ENCODE assay signal across 12 mouse cellular contexts in the genomic region with DNA sequence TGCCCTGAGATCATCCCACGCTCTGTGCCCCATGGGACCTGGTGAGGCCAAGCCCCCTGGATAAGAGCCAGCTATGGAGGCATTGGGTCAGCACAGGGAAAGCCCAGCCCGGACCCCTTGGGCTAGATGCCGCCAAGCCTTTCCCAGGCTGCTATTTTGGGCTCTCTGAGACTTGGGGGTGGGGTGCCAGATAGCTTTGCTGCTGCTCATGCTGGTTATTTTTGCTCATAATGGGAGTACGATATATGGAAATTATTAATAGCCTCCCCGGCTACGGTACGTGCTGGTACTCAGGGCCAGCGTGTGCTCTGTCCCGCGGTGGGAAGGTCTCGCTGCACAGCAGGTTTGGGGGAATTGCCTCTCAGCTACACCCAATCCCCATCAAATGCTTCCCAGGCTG. TPM values are rescaled to one million over a fixed set of nuclear protein-coding genes. Genes with fewer than 3 reads are reported as not detected.
A peak's percentile ranks its signal among the peaks of the same experiment; 100 is the strongest.
DNase-seq lines count a peak whose midpoint lies in the region; ATAC-seq and TF ChIP-seq lines count a peak whose summit lies in the region.
"Had no signal": no experiment of that assay in that cellular context is flagged by ENCODE, and none has a peak within 500 bp of the region (broad histone marks: within the 10 kb centered on the region; RNA-seq: fewer than 3 reads in every experiment).

No protein-coding gene starts in this region.

- peak overlapping the region; percentile 49; the same call in 1 of the 2 replicates for H3K27ac ChIP-seq in intestine, embryonic 16.5 days (ENCODE audit: low read length)
- H3K27ac ChIP-seq in intestine, postnatal 0 days (ENCODE audit: low read depth, low read length), result no peak overlapping the region
- peak overlapping the region; percentile 68 for H3K27ac ChIP-seq in stomach, embryonic 15.5 days
- no peak overlapping the region for H3K27ac ChIP-seq in stomach, postnatal 0 days (replicated peaks)
- H3K27ac ChIP-seq in limb, embryonic 10.5 days, result no peak overlapping the region; the same call in 1 of the 2 replicates
- H3K27ac ChIP-seq: liver, embryonic 12.5 days had no signal

- peaks cover 18% of the 10 kb centered on the region for H3K4me1 ChIP-seq in intestine, embryonic 16.5 days (ENCODE audit: control insufficient read depth, insufficient read depth, low read length)
- H3K4me1 ChIP-seq in intestine, postnatal 0 days (replicated peaks; ENCODE audit: control insufficient read depth, insufficient read depth, low read length), result 0 out of 2 replicates have a peak, but pooled peaks cover 2% of the 10 kb centered on the region
- H3K4me1 ChIP-seq in stomach, embryonic 15.5 days, result peaks cover 23% of the 10 kb centered on the region
- H3K4me1 ChIP-seq in stomach, postnatal 0 days (replicated peaks; ENCODE audit: control insufficient read depth, insufficient read depth), result no peaks in the 10 kb centered on the region; the same call in 1 of the 2 replicates
- peaks cover 28% of the 10 kb centered on the region for H3K4me1 ChIP-seq in limb, embryonic 10.5 days

- H3K27me3 ChIP-seq in intestine, embryonic 16.5 days (replicated peaks; ENCODE audit: control insufficient read depth, insufficient read depth, low read length), result no peaks in the 10 kb centered on the region
- H3K27me3 ChIP-seq in intestine, postnatal 0 days (replicated peaks; ENCODE audit: control insufficient read depth, insufficient read depth, low read length), result no peaks in the 10 kb centered on the region
- no peaks in the 10 kb centered on the region for H3K27me3 ChIP-seq in stomach, embryonic 15.5 days (replicated peaks)
- no peaks in the 10 kb centered on the region for H3K27me3 ChIP-seq in stomach, postnatal 0 days (ENCODE audit: control insufficient read depth, insufficient read depth, low read length)
- no peaks in the 10 kb centered on the region for H3K27me3 ChIP-seq in limb, embryonic 10.5 days (ENCODE audit: low read depth, poor library complexity, severe bottlenecking)
- H3K27me3 ChIP-seq: liver, embryonic 12.5 days had no signal

- no peaks in the 10 kb centered on the region for H3K9me3 ChIP-seq in intestine, embryonic 16.5 days (ENCODE audit: control insufficient read depth, low read length)
- H3K9me3 ChIP-seq in intestine, postnatal 0 days (ENCODE audit: control insufficient read depth), result no peaks in the 10 kb centered on the region
- no peaks in the 10 kb centered on the region for H3K9me3 ChIP-seq in stomach, embryonic 15.5 days
- H3K9me3 ChIP-seq in stomach, postnatal 0 days (ENCODE audit: control insufficient read depth, low read length), result no peaks in the 10 kb centered on the region
- H3K9me3 ChIP-seq in limb, embryonic 10.5 days (replicated peaks), result no peaks in the 10 kb centered on the region
- H3K9me3 ChIP-seq: liver, embryonic 12.5 days had no signal

- H3K36me3 ChIP-seq in intestine, embryonic 16.5 days (ENCODE audit: control insufficient read depth, insufficient read depth, low read length), result no peaks in the 10 kb centered on the region
- no peaks in the 10 kb centered on the region for H3K36me3 ChIP-seq in intestine, postnatal 0 days (ENCODE audit: control insufficient read depth, insufficient read depth)
- no peaks in the 10 kb centered on the region for H3K36me3 ChIP-seq in stomach, embryonic 15.5 days
- no peaks in the 10 kb centered on the region for H3K36me3 ChIP-seq in stomach, postnatal 0 days (ENCODE audit: control insufficient read depth, insufficient read depth, low read length)
- H3K36me3 ChIP-seq in limb, embryonic 10.5 days, result no peaks in the 10 kb centered on the region
- H3K36me3 ChIP-seq: liver, embryonic 12.5 days had no signal

- no peak overlapping the region for H3K4me3 ChIP-seq in intestine, embryonic 16.5 days (ENCODE audit: low read length)
- H3K4me3 ChIP-seq in intestine, postnatal 0 days (ENCODE audit: low read depth, low read length), result no peak overlapping the region
- no peak overlapping the region for H3K4me3 ChIP-seq in stomach, embryonic 15.5 days (replicated peaks)
- H3K4me3 ChIP-seq in stomach, postnatal 0 days (ENCODE audit: low read depth, low read length), result no peak overlapping the region
- no peak overlapping the region for H3K4me3 ChIP-seq in limb, embryonic 10.5 days
- H3K4me3 ChIP-seq: liver, embryonic 12.5 days had no signal

- no peak for TF ChIP-seq CTCF in intestine, postnatal 0 days (IDR thresholded peaks at IDR 0.05; ENCODE audit: low read depth)
- TF ChIP-seq CTCF in stomach, postnatal 0 days (IDR thresholded peaks at IDR 0.05; ENCODE audit: low read depth), result no peak

- no peak for TF ChIP-seq EP300 in stomach, postnatal 0 days (optimal IDR thresholded peaks at IDR 0.05)

- WGBS in intestine, embryonic 16.5 days, result 71% methylated on average over 11 of the region's 11 CpGs
- 67% methylated on average over 11 of the region's 11 CpGs for WGBS in intestine, postnatal 0 days
- WGBS in stomach, embryonic 15.5 days, result 51% methylated on average over 11 of the region's 11 CpGs
- whole genome bisulfite sequencing in stomach, postnatal 0 days, result 51% methylated on average over 11 of the region's 11 CpGs
- WGBS in limb, embryonic 10.5 days, result 93% methylated on average over 11 of the region's 11 CpGs

- no peak overlapping the region for H3K9ac ChIP-seq in intestine, embryonic 16.5 days (ENCODE audit: low read depth, low read length)
- no peak overlapping the region for H3K9ac ChIP-seq in intestine, postnatal 0 days (ENCODE audit: low read depth, low read length)
- H3K9ac ChIP-seq in stomach, embryonic 15.5 days, result no peak overlapping the region
- no peak overlapping the region for H3K9ac ChIP-seq in stomach, postnatal 0 days (ENCODE audit: low read length)
- H3K9ac ChIP-seq: liver, embryonic 12.5 days had no signal

- intact Hi-C loops in heart, postnatal 10 days (cut with DNase I), result no loop called here

- no peak overlapping the region for H3K4me2 ChIP-seq in intestine, embryonic 16.5 days (ENCODE audit: low read depth, low read length)
- no peak overlapping the region for H3K4me2 ChIP-seq in intestine, postnatal 0 days (replicated peaks; ENCODE audit: low read depth)
- H3K4me2 ChIP-seq in stomach, embryonic 15.5 days, result peak overlapping the region; percentile 13; the same call in 1 of the 2 replicates
- H3K4me2 ChIP-seq in stomach, postnatal 0 days (replicated peaks; ENCODE audit: low read depth), result no peak overlapping the region
- H3K4me2 ChIP-seq: liver, embryonic 12.5 days had no signal

- peak; percentile 28; the same call in 1 of the 2 replicates for ATAC-seq in intestine, embryonic 16.5 days
- no peak for ATAC-seq in intestine, postnatal 0 days
- peak; percentile 15; the same call in 1 of the 2 replicates for ATAC-seq in stomach, embryonic 15.5 days (ENCODE audit: insufficient read depth, low FRiP score, low read depth)
- no peak for ATAC-seq in stomach, postnatal 0 days (ENCODE audit: low FRiP score, low TSS enrichment)
- no peak for ATAC-seq in megakaryocyte, adult 5-6 weeks (ENCODE audit: poor library complexity, severe bottlenecking)
- ATAC-seq: liver, embryonic 12.5 days had no signal

- no peak for DNase-seq in stomach, postnatal 0 days (ENCODE audit: low spot score)
- peak; percentile 73 to 84 for DNase-seq in heart, postnatal 10 days
- DNase-seq in limb, embryonic 10.5 days (ENCODE audit: low spot score), result no peak
- no peak for DNase-seq in frontal cortex, postnatal 14 days (ENCODE audit: low spot score in 2 of 2)

RNA-seq across cellular contexts. Expression of gene Noxa1, which starts 33.1 kb away (rescaled TPM):
- 6.5 and 7.9 TPM in 2 replicates for polyA plus RNA-seq in intestine, embryonic 16.5 days (2015; fragmentation: Nextera tagmentation; extraction: Ambion mirVana)
- polyA plus RNA-seq in intestine, postnatal 0 days (2015; fragmentation: Nextera tagmentation; extraction: Ambion mirVana), result 3.3 and 5.8 TPM in 2 replicates
- 11.4 and 16.1 TPM in 2 replicates for polyA plus RNA-seq in stomach, embryonic 15.5 days (2015; fragmentation: Nextera tagmentation; extraction: Ambion mirVana)
- polyA plus RNA-seq in stomach, postnatal 0 days (2015; fragmentation: Nextera tagmentation; extraction: Ambion mirVana), result 4.0 and 4.4 TPM in 2 replicates
- total RNA-seq in heart, postnatal 10 days (2021), result not detected
- polyA plus RNA-seq in limb, embryonic 10.5 days (2016; fragmentation: Nextera tagmentation; extraction: Ambion mirVana), result 0.15 and 0.28 TPM in 2 replicates
- total RNA-seq in megakaryocyte, adult 5-6 weeks (2015), result not detected in 2 replicates
- total RNA-seq in megakaryocyte, adult 5-6 weeks (2017), result not detected in 2 replicates
- total RNA-seq: layer of hippocampus, adult 18-20 months had no signal
- polyA plus RNA-seq: cortical plate, adult 2 months had no signal

RNA-seq across cellular contexts. Expression of gene Entpd8, which starts 48.0 kb away (rescaled TPM):
- polyA plus RNA-seq in intestine, embryonic 16.5 days (2015; fragmentation: Nextera tagmentation; extraction: Ambion mirVana), result 14.3 and 16.7 TPM in 2 replicates
- 24.6 and 25.9 TPM in 2 replicates for polyA plus RNA-seq in intestine, postnatal 0 days (2015; fragmentation: Nextera tagmentation; extraction: Ambion mirVana)
- 2.5 and 2.8 TPM in 2 replicates for polyA plus RNA-seq in stomach, embryonic 15.5 days (2015; fragmentation: Nextera tagmentation; extraction: Ambion mirVana)
- 3.3 TPM in 2 replicates for polyA plus RNA-seq in stomach, postnatal 0 days (2015; fragmentation: Nextera tagmentation; extraction: Ambion mirVana)
- total RNA-seq in heart, postnatal 10 days (2021), result not detected
- 0.30 TPM in 1 of 2 replicates, not detected in the other for polyA plus RNA-seq in limb, embryonic 10.5 days (2016; fragmentation: Nextera tagmentation; extraction: Ambion mirVana)
- not detected in 2 replicates for total RNA-seq in megakaryocyte, adult 5-6 weeks (2015)
- total RNA-seq in megakaryocyte, adult 5-6 weeks (2017), result not detected in 2 replicates
- total RNA-seq: layer of hippocampus, adult 18-20 months had no signal
- polyA plus RNA-seq: cortical plate, adult 2 months; neural tube, embryonic 11.5 days had no signal

RNA-seq across cellular contexts. Expression of gene Nrarp, which starts 52.5 kb away (rescaled TPM):
- polyA plus RNA-seq in intestine, embryonic 16.5 days (2015; fragmentation: Nextera tagmentation; extraction: Ambion mirVana), result 11.0 and 14.4 TPM in 2 replicates
- 15.9 and 16.5 TPM in 2 replicates for polyA plus RNA-seq in intestine, postnatal 0 days (2015; fragmentation: Nextera tagmentation; extraction: Ambion mirVana)
- polyA plus RNA-seq in stomach, embryonic 15.5 days (2015; fragmentation: Nextera tagmentation; extraction: Ambion mirVana), result 16.9 and 17.1 TPM in 2 replicates
- polyA plus RNA-seq in stomach, postnatal 0 days (2015; fragmentation: Nextera tagmentation; extraction: Ambion mirVana), result 25.3 and 25.6 TPM in 2 replicates
- total RNA-seq in heart, postnatal 10 days (2021), result 10 to 100 TPM; 23.9 to 25.1 TPM
- 7.9 and 10.3 TPM in 2 replicates for polyA plus RNA-seq in limb, embryonic 10.5 days (2016; fragmentation: Nextera tagmentation; extraction: Ambion mirVana)
- total RNA-seq in megakaryocyte, adult 5-6 weeks (2015), result 1.1 TPM in 1 of 2 replicates, not detected in the other
- total RNA-seq in megakaryocyte, adult 5-6 weeks (2017), result 0.22 and 0.28 TPM in 2 replicates

Comparison
In these comparisons a context has a peak if more than half of its experiments do, and no peak if none do; other contexts are left out.
1. ATAC-seq: peak in intestine, embryonic 16.5 days (single experiment) and stomach, embryonic 15.5 days (single experiment); none in intestine, postnatal 0 days (single experiment), stomach, postnatal 0 days (single experiment) and megakaryocyte, adult 5-6 weeks (single experiment).
2. H3K27ac ChIP-seq: peak in intestine, embryonic 16.5 days (single experiment) and stomach, embryonic 15.5 days (single experiment); none in intestine, postnatal 0 days (single experiment), stomach, postnatal 0 days (single experiment) and limb, embryonic 10.5 days (single experiment).
3. DNase-seq: peak in heart, postnatal 10 days (2 of 2); none in stomach, postnatal 0 days (single experiment), limb, embryonic 10.5 days (single experiment) and frontal cortex, postnatal 14 days (0 of 2).